In the genomic region with DNA sequence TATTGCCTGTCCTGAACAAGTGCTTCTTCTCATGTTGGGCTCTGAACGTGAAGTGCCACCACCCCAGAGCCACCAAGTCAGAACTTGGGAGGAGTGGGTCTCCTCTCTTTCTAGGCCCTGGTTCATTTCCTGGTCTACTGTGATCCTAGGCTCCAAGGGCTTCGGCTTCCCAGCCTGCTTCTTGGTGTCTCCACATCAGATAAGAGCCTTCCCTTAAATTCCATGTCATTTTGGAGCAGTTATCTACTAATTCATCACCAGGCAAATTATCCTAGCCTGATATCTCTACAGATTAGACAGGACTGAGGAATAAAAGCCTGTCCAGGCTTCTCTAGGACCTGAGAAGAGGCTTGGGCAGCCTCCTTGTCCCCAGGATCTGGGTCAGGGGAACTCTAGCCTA, we compare ENCODE assay signal across 15 mouse cellular contexts. TPM values are rescaled to one million over a fixed set of nuclear protein-coding genes. Genes with fewer than 3 reads are reported as not detected.
A peak's percentile ranks its signal among the peaks of the same experiment; 100 is the strongest.
DNase-seq lines count a peak whose midpoint lies in the region; ATAC-seq and TF ChIP-seq lines count a peak whose summit lies in the region.
"Had no signal": no experiment of that assay in that cellular context is flagged by ENCODE, and none has a peak within 500 bp of the region (broad histone marks: within the 10 kb centered on the region; RNA-seq: fewer than 3 reads in every experiment).

No protein-coding gene starts in this region.

- peaks cover 93% of the 10 kb centered on the region for H3K4me1 ChIP-seq in heart, embryonic 13.5 days
- H3K4me1 ChIP-seq in kidney, postnatal 0 days (replicated peaks; ENCODE audit: insufficient read depth, low read length), result peaks cover 31% of the 10 kb centered on the region
- peaks cover 31% of the 10 kb centered on the region for H3K4me1 ChIP-seq in embryonic facial prominence, embryonic 10.5 days
- peaks cover 47 to 83% of the 10 kb centered on the region in 2 experiments for H3K4me1 ChIP-seq in liver, embryonic 14.5 days (replicated peaks; ENCODE audit: control insufficient read depth in 2 of 2, insufficient read depth in 2 of 2, low read length in 1 of 2)
- H3K4me1 ChIP-seq: midbrain, embryonic 13.5 days had no signal

- WGBS in heart, embryonic 13.5 days, result 52% methylated on average over 2 of the region's 2 CpGs
- 71% methylated on average over 2 of the region's 2 CpGs for WGBS in kidney, postnatal 0 days
- 84% methylated on average over 2 of the region's 2 CpGs for WGBS in embryonic facial prominence, embryonic 10.5 days
- WGBS in liver, embryonic 14.5 days (ENCODE audit: insufficient replicate concordance), result 55% methylated on average over 2 of the region's 2 CpGs

- no peaks in the 10 kb centered on the region for H3K27me3 ChIP-seq in heart, embryonic 13.5 days (replicated peaks)
- no peaks in the 10 kb centered on the region for H3K27me3 ChIP-seq in kidney, postnatal 0 days (ENCODE audit: insufficient read depth, low read length)
- H3K27me3 ChIP-seq in embryonic facial prominence, embryonic 10.5 days (replicated peaks; ENCODE audit: low read depth, poor library complexity, severe bottlenecking), result no peaks in the 10 kb centered on the region
- H3K27me3 ChIP-seq in liver, embryonic 14.5 days (ENCODE audit: control insufficient read depth, insufficient read depth, low read length), result no peaks in the 10 kb centered on the region
- H3K27me3 ChIP-seq: embryonic facial prominence, embryonic 12.5 days; hindbrain, embryonic 12.5 days; midbrain, embryonic 13.5 days had no signal

- no peaks in the 10 kb centered on the region for H3K36me3 ChIP-seq in heart, embryonic 13.5 days
- H3K36me3 ChIP-seq in kidney, postnatal 0 days (ENCODE audit: insufficient read depth, low read length), result no peaks in the 10 kb centered on the region
- H3K36me3 ChIP-seq in embryonic facial prominence, embryonic 10.5 days (replicated peaks), result no peaks in the 10 kb centered on the region
- H3K36me3 ChIP-seq in liver, embryonic 14.5 days (replicated peaks; ENCODE audit: control insufficient read depth, insufficient read depth, low read depth), result no peaks in the 10 kb centered on the region
- H3K36me3 ChIP-seq: embryonic facial prominence, embryonic 12.5 days; hindbrain, embryonic 12.5 days; midbrain, embryonic 13.5 days had no signal

- TF ChIP-seq CTCF in kidney, postnatal 0 days (IDR thresholded peaks at IDR 0.05; ENCODE audit: low read depth), result no peak
- no peak for TF ChIP-seq CTCF in liver, embryonic 14.5 days (IDR thresholded peaks at IDR 0.05; ENCODE audit: low read depth)

- no peak for ATAC-seq in heart, embryonic 13.5 days (ENCODE audit: extremely low read depth, insufficient number of reproducible peaks, low FRiP score, low TSS enrichment)
- no peak for ATAC-seq in kidney, postnatal 0 days (replicated peaks; ENCODE audit: low FRiP score, low read depth)
- no peak for ATAC-seq in liver, embryonic 14.5 days (ENCODE audit: insufficient read depth)
- ATAC-seq: midbrain, embryonic 13.5 days had no signal

- peak overlapping the region; percentile 77 for H3K27ac ChIP-seq in heart, embryonic 13.5 days (replicated peaks)
- H3K27ac ChIP-seq in kidney, postnatal 0 days, result peak overlapping the region; percentile 62; the same call in 1 of the 2 replicates
- H3K27ac ChIP-seq in embryonic facial prominence, embryonic 10.5 days (replicated peaks), result 0 out of 2 replicates have a peak overlapping the region, but pooled peaks have one; percentile 63
- H3K27ac ChIP-seq in liver, embryonic 14.5 days, result peak overlapping the region; percentile 21
- H3K27ac ChIP-seq: hindbrain, embryonic 12.5 days had no signal

- TF ChIP-seq EP300 in liver, embryonic 14.5 days (IDR thresholded peaks at IDR 0.05; ENCODE audit: low read depth), result no peak

- no peak for DNase-seq in heart, adult 9 months (ENCODE audit: low spot score in 2 of 2)
- DNase-seq in kidney, postnatal 0 days (ENCODE audit: low spot score), result no peak
- DNase-seq in kidney, postnatal 4 days, result no peak
- DNase-seq in embryonic facial prominence, embryonic 10.5 days (ENCODE audit: low spot score), result no peak
- DNase-seq in liver, embryonic 14.5 days (ENCODE audit: low read depth in 3 of 3, low spot score in 3 of 3), result no peak
- DNase-seq in gastrocnemius, adult 18-20 months (ENCODE audit: low spot score), result no peak
- DNase-seq: cerebellum, adult 11-12 months; gastrocnemius, postnatal 14 days; thymus, postnatal 36 days had no signal

- no peaks in the 10 kb centered on the region for H3K9me3 ChIP-seq in heart, embryonic 13.5 days
- no peaks in the 10 kb centered on the region for H3K9me3 ChIP-seq in kidney, postnatal 0 days (replicated peaks; ENCODE audit: low read length)
- H3K9me3 ChIP-seq in embryonic facial prominence, embryonic 10.5 days, result no peaks in the 10 kb centered on the region
- no peaks in the 10 kb centered on the region for H3K9me3 ChIP-seq in liver, embryonic 14.5 days (ENCODE audit: control insufficient read depth, low read length)
- H3K9me3 ChIP-seq: embryonic facial prominence, embryonic 12.5 days; hindbrain, embryonic 12.5 days; midbrain, embryonic 13.5 days had no signal

- no peak overlapping the region for H3K4me3 ChIP-seq in heart, embryonic 13.5 days
- no peak overlapping the region for H3K4me3 ChIP-seq in kidney, postnatal 0 days (replicated peaks; ENCODE audit: low read depth, low read length)
- H3K4me3 ChIP-seq in embryonic facial prominence, embryonic 10.5 days, result no peak overlapping the region
- H3K4me3 ChIP-seq in liver, embryonic 14.5 days (ENCODE audit: insufficient read depth in 1 of 2, low read depth in 2 of 2, low read length in 2 of 2), result no peak overlapping the region
- H3K4me3 ChIP-seq: embryonic facial prominence, embryonic 12.5 days; hindbrain, embryonic 12.5 days; midbrain, embryonic 13.5 days; myocyte had no signal

- no peak overlapping the region for H3K9ac ChIP-seq in heart, embryonic 13.5 days
- no peak overlapping the region for H3K9ac ChIP-seq in kidney, postnatal 0 days (ENCODE audit: low read depth, low read length)
- H3K9ac ChIP-seq in liver, embryonic 14.5 days (replicated peaks), result no peak overlapping the region
- H3K9ac ChIP-seq: embryonic facial prominence, embryonic 12.5 days; hindbrain, embryonic 12.5 days; midbrain, embryonic 13.5 days had no signal

- H3K4me2 ChIP-seq in heart, embryonic 13.5 days, result no peak overlapping the region
- H3K4me2 ChIP-seq in kidney, postnatal 0 days (ENCODE audit: low read length), result no peak overlapping the region
- no peak overlapping the region for H3K4me2 ChIP-seq in liver, embryonic 14.5 days (ENCODE audit: low read depth)
- H3K4me2 ChIP-seq: embryonic facial prominence, embryonic 12.5 days; hindbrain, embryonic 12.5 days; midbrain, embryonic 13.5 days had no signal

RNA-seq across cellular contexts. Expression of a gene that starts 42.7 kb away (rescaled TPM):
- polyA plus RNA-seq in heart, embryonic 13.5 days (2015; fragmentation: Nextera tagmentation; extraction: Ambion mirVana), result 120 and 122 TPM in 2 replicates
- 96.9 and 104 TPM in 2 replicates for polyA plus RNA-seq in kidney, postnatal 0 days (2015; fragmentation: Nextera tagmentation; extraction: Ambion mirVana)
- polyA plus RNA-seq in embryonic facial prominence, embryonic 10.5 days (2016; fragmentation: Nextera tagmentation; extraction: Ambion mirVana), result 74.5 and 77.0 TPM in 2 replicates
- 12.9 and 14.7 TPM in 2 replicates for polyA plus RNA-seq in liver, embryonic 14.5 days (2012; rRNA removed)
- 17.6 and 18.4 TPM in 2 replicates for polyA plus RNA-seq in liver, embryonic 14.5 days (2014; fragmentation: Nextera tagmentation; extraction: Ambion mirVana)
- 10 to 100 TPM; 19.3 to 22.1 TPM for total RNA-seq in gastrocnemius, adult 18-20 months (2021)

RNA-seq across cellular contexts. Expression of a gene that starts 50.0 kb away (rescaled TPM):
- polyA plus RNA-seq in heart, embryonic 13.5 days (2015; fragmentation: Nextera tagmentation; extraction: Ambion mirVana), result 143 and 155 TPM in 2 replicates
- 178 and 197 TPM in 2 replicates for polyA plus RNA-seq in kidney, postnatal 0 days (2015; fragmentation: Nextera tagmentation; extraction: Ambion mirVana)
- polyA plus RNA-seq in embryonic facial prominence, embryonic 10.5 days (2016; fragmentation: Nextera tagmentation; extraction: Ambion mirVana), result 184 and 201 TPM in 2 replicates
- polyA plus RNA-seq in liver, embryonic 14.5 days (2012; rRNA removed), result 24.6 and 34.7 TPM in 2 replicates
- 31.4 and 41.2 TPM in 2 replicates for polyA plus RNA-seq in liver, embryonic 14.5 days (2014; fragmentation: Nextera tagmentation; extraction: Ambion mirVana)
- total RNA-seq in gastrocnemius, adult 18-20 months (2021), result 1 to 10 TPM; 5.2 to 6.6 TPM
- total RNA-seq: neutrophil, adult 5-6 weeks had no signal

Comparison
In these comparisons a context has a peak if more than half of its experiments do, and no peak if none do; other contexts are left out.
1. H3K27ac ChIP-seq: peak in every context shown above with its lines; median percentile 77 in heart, embryonic 13.5 days; 63 in embryonic facial prominence, embryonic 10.5 days; 62 in kidney, postnatal 0 days; 21 in liver, embryonic 14.5 days.